Mouse (Mus musculus): ENCODE data around the gene Gin1. TPM values are rescaled to one million over a fixed set of nuclear protein-coding genes. Genes with fewer than 3 reads are reported as not detected.
A peak's percentile ranks its signal among the peaks of the same experiment; 100 is the strongest.

The Gin1 gene
- polyA plus RNA-seq, 1 experiment from 2014 or later = 17.3 TPM

GRCm38 (mm10) chr1:97834354-97834822 is 64.4 kb downstream of the Gin1 start:
- H3K4me3 ChIP-seq (ENCODE audit: low read depth, low read length) = no peak overlapping the region
- H3K4me2 ChIP-seq = no peak overlapping the region
- WGBS = 59% methylated on average over 5 of the region's 5 CpGs
- H3K27me3 ChIP-seq (ENCODE audit: insufficient read depth, low read length) = no peaks in the 10 kb centered on the region
- ATAC-seq (ENCODE audit: insufficient read depth) (no peak; the same call in 1 of the 2 replicates), DNase-seq (peak; percentile 11)
- H3K27ac ChIP-seq (ENCODE audit: low read depth) = peak overlapping the region; percentile 18; the same call in 1 of the 2 replicates
- no peaks in the 10 kb centered on the region for H3K9me3 ChIP-seq (ENCODE audit: low read depth, low read length)
- no peaks in the 10 kb centered on the region for H3K36me3 ChIP-seq (ENCODE audit: insufficient read depth)
- H3K9ac ChIP-seq = no peak overlapping the region
- H3K4me1 ChIP-seq (ENCODE audit: insufficient read depth) = no peaks in the 10 kb centered on the region
- TF ChIP-seq CTCF (IDR thresholded peaks at IDR 0.05; ENCODE audit: low read depth) = no peak

Other genes starting within 250 kb of the Gin1 start
- gene D1Ertd622e, start 108.1 kb upstream of the Gin1 start, polyA plus RNA-seq (2014; fragmentation: Nextera tagmentation; extraction: Ambion mirVana) = 17.1 and 19.3 TPM in 2 replicates
- 38.8 and 41.4 TPM in 2 replicates for gene Ppip5k2, start 239 bp downstream of the Gin1 start, polyA plus RNA-seq (2014; fragmentation: Nextera tagmentation; extraction: Ambion mirVana)